Mouse (Mus musculus) liver, embryonic 14.5 days (tissue): Measurements from ENCODE around the gene Btbd8. TPM values are rescaled to one million over a fixed set of nuclear protein-coding genes. Genes with fewer than 3 reads are reported as not detected.

Experiments used
- ATAC-seq: fragments of 200-750 bp; cut with Nextera tagmentation; 2 replicates; pipeline ENCODE4 v1.8.0; 2017; ENCODE audit warnings: moderate number of reproducible peaks, mild to moderate bottlenecking, moderate library complexity; ENCODE audit not compliant: insufficient read depth
- DNase-seq, 3 experiments: peaks; one replicate each; pipeline ENCODE4 v3.0.0-alpha.2; 2012 to 2013; ENCODE audit warnings: low read depth in 3 of 3, low spot score in 3 of 3
- H3K27ac ChIP-seq: fragments of 300-500 bp; sonication (generic); 2 replicates; pipeline ENCODE4 v1.5.1; 2014; ENCODE audit warnings: moderate library complexity, mild to moderate bottlenecking, control low read depth, inconsistent platforms
- H3K27me3 ChIP-seq: fragments of 300-500 bp; sonication (generic); 2 replicates; pipeline ENCODE4 v1.6.1; 2014; ENCODE audit warnings: mild to moderate bottlenecking, low read length, moderate library complexity; ENCODE audit not compliant: control insufficient read depth, insufficient read depth
- H3K36me3 ChIP-seq: fragments of 300-500 bp; sonication (generic); replicated peaks from 2 replicates; pipeline ENCODE4 v1.6.1; 2014; ENCODE audit warnings: low read depth; ENCODE audit not compliant: control insufficient read depth, insufficient read depth
- H3K4me1 ChIP-seq, 2 experiments: fragments of 200-500 bp in 1 of 2; fragments of 300-500 bp in 1 of 2; sonication (generic) in 1 of 2; replicated peaks; 2 replicates each; pipeline ENCODE4 v1.6.1; 2012 to 2014; ENCODE audit warnings: antibody characterized with exemption in 1 of 2, inconsistent platforms in 1 of 2, low read length in 1 of 2; ENCODE audit not compliant: control insufficient read depth in 2 of 2, insufficient read depth in 2 of 2
- H3K4me2 ChIP-seq: fragments of 300-500 bp; sonication (generic); 2 replicates; pipeline ENCODE4 v1.6.1; 2014; ENCODE audit warnings: low read depth, mild to moderate bottlenecking, control low read depth, moderate library complexity
- H3K4me3 ChIP-seq, 2 experiments: fragments of 200-500 bp in 1 of 2; fragments of 300-500 bp in 1 of 2; sonication (generic) in 1 of 2; 2 replicates each; pipeline ENCODE4 v1.5.1; 2012 to 2014; ENCODE audit warnings: low read depth in 2 of 2, low read length in 2 of 2, mild to moderate bottlenecking in 2 of 2, control low read depth in 1 of 2, inconsistent platforms in 1 of 2, moderate library complexity in 1 of 2; ENCODE audit not compliant: insufficient read depth in 1 of 2
- H3K9ac ChIP-seq: fragments of 300-500 bp; sonication (generic); replicated peaks from 2 replicates; pipeline ENCODE4 v1.6.1; 2014; ENCODE audit warnings: mild to moderate bottlenecking, control low read depth, moderate library complexity
- H3K9me3 ChIP-seq: fragments of 300-500 bp; sonication (generic); 2 replicates; pipeline ENCODE4 v1.6.1; 2016; ENCODE audit warnings: low read length, mixed read lengths; ENCODE audit not compliant: control insufficient read depth
- CTCF ChIP-seq: IDR thresholded peaks from 2 replicates; pipeline ENCODE4 v1.5.1; 2016; ENCODE audit warnings: antibody characterized with exemption, low read depth, control low read depth
- EP300 ChIP-seq: IDR thresholded peaks from 2 replicates; pipeline ENCODE4 v1.6.1; 2016; ENCODE audit warnings: antibody characterized with exemption, low read depth
- WGBS: fragments of 180-500 bp; shearing (Covaris S2); extraction: QIAGEN DNeasy Blood & Tissue Kit; methylation state at CpG from one replicate; pipeline ENCODE4 v1.1.7; 2014; ENCODE audit not compliant: insufficient replicate concordance; 5-methylcytosine and 5-hydroxymethylcytosine counted together
- polyA plus RNA-seq, 2 experiments: library from polyadenylated mRNA; depleted of rRNA in 1 of 2; stranded (reverse) in 1 of 2; unstranded in 1 of 2; fragments of >200 nt; fragmentation: Nextera tagmentation in 1 of 2; extraction: Ambion mirVana in 1 of 2; gene quantifications; 2 replicates each; pipeline versions ENCODE4 v1.2.1 to v1.2.3; 2012 to 2014

Gene Btbd8
- polyA plus RNA-seq, 2 experiments = 1.1 TPM

GRCm38 (mm10) chr5:107554336-107554735, 116.5 kb downstream of the Btbd8 start:
- DNase-seq = no peak
- Histone ChIP-seq H3K4me2 (no peak overlapping the region), H3K9ac (no peak overlapping the region), H3K27ac (no peak overlapping the region), H3K36me3 (no peaks in the 10 kb centered on the region), H3K4me3 (no peak overlapping the region), H3K27me3 (no peaks in the 10 kb centered on the region), H3K9me3 (no peaks in the 10 kb centered on the region), H3K4me1 (peaks cover 0 to 2% of the 10 kb centered on the region in 2 experiments; a peak in 1 of 4 replicates)
- no peak for ATAC-seq
- 56% methylated on average over 5 of the region's 5 CpGs for WGBS
- TF ChIP-seq EP300 (no peak), CTCF (no peak)

- ATAC-seq (peak; percentile 79; the same call in 1 of the 2 replicates), DNase-seq (peak in 2 of 3 experiments; percentile 27 to 36)
- Histone ChIP-seq H3K27me3 (no peaks in the 10 kb centered on the region), H3K27ac (no peak overlapping the region), H3K4me3 (no peak overlapping the region), H3K4me2 (no peak overlapping the region), H3K9ac (no peak overlapping the region), H3K9me3 (no peaks in the 10 kb centered on the region), H3K4me1 (peaks cover 0 to 2% of the 10 kb centered on the region in 2 experiments; a peak in 1 of 4 replicates), H3K36me3 (no peaks in the 10 kb centered on the region)
- no peak for TF ChIP-seq CTCF
- TF ChIP-seq EP300 = peak; percentile 55
- WGBS = 58% methylated on average over 3 of the region's 3 CpGs
Measured at GRCm38 (mm10) chr5:107556969-107557368, 119.2 kb downstream of the Btbd8 start.

Other genes with a start within 250 kb of the Btbd8 start
- 3.1 and 4.3 TPM in 2 replicates for gene Tgfbr3, start 148.4 kb upstream of the Btbd8 start, polyA plus RNA-seq (2012; rRNA removed)
- gene Tgfbr3, start 148.4 kb upstream of the Btbd8 start, polyA plus RNA-seq (2014; fragmentation: Nextera tagmentation; extraction: Ambion mirVana) = 7.5 and 7.7 TPM in 2 replicates
- gene Brdt, start 106.8 kb upstream of the Btbd8 start, polyA plus RNA-seq (2012; rRNA removed) = 0.09 and 0.16 TPM in 2 replicates
- 0.05 and 0.11 TPM in 2 replicates for gene Brdt, start 106.8 kb upstream of the Btbd8 start, polyA plus RNA-seq (2014; fragmentation: Nextera tagmentation; extraction: Ambion mirVana)
- 0.03 TPM in 1 of 2 replicates, not detected in the other for gene Ephx4, start 35.3 kb upstream of the Btbd8 start, polyA plus RNA-seq (2012; rRNA removed)
- not detected in 2 replicates for gene Ephx4, start 35.3 kb upstream of the Btbd8 start, polyA plus RNA-seq (2014; fragmentation: Nextera tagmentation; extraction: Ambion mirVana)
- not detected in 2 replicates for gene Lpcat2b, start 6.4 kb upstream of the Btbd8 start, polyA plus RNA-seq (2012; rRNA removed)
- gene Lpcat2b, start 6.4 kb upstream of the Btbd8 start, polyA plus RNA-seq (2014; fragmentation: Nextera tagmentation; extraction: Ambion mirVana) = not detected in 2 replicates
- 0.02 and 0.06 TPM in 2 replicates for gene Gm42669, start 69.6 kb downstream of the Btbd8 start, polyA plus RNA-seq (2012; rRNA removed)
- 0.06 TPM in 1 of 2 replicates, not detected in the other for gene Gm42669, start 69.6 kb downstream of the Btbd8 start, polyA plus RNA-seq (2014; fragmentation: Nextera tagmentation; extraction: Ambion mirVana)
- 0.01 TPM in 2 replicates for gene 1700028K03Rik, start 96.7 kb downstream of the Btbd8 start, polyA plus RNA-seq (2012; rRNA removed)
- gene 1700028K03Rik, start 96.7 kb downstream of the Btbd8 start, polyA plus RNA-seq (2014; fragmentation: Nextera tagmentation; extraction: Ambion mirVana) = not detected in 2 replicates
- 1.4 and 2.6 TPM in 2 replicates for gene Rpap2, start 159.4 kb downstream of the Btbd8 start, polyA plus RNA-seq (2012; rRNA removed)
- 5.5 and 6.5 TPM in 2 replicates for gene Rpap2, start 159.4 kb downstream of the Btbd8 start, polyA plus RNA-seq (2014; fragmentation: Nextera tagmentation; extraction: Ambion mirVana)
- 1.6 and 3.1 TPM in 2 replicates for gene Glmn, start 159.9 kb downstream of the Btbd8 start, polyA plus RNA-seq (2012; rRNA removed)
- 5.7 and 6.2 TPM in 2 replicates for gene Glmn, start 159.9 kb downstream of the Btbd8 start, polyA plus RNA-seq (2014; fragmentation: Nextera tagmentation; extraction: Ambion mirVana)